Mouse (Mus musculus): Measurements from ENCODE around the gene Usp17lc.
"Not testable (repeated sequence)": the region's sequence is repeated elsewhere in the genome, so short reads cannot be mapped to it uniquely, and the experiment has no call there.

Gene Usp17lc

GRCm38 (mm10) chr7:103414772-103415171 is at the start of gene Usp17lc:
Gene Usp17lc, plus strand, starts transcription at chr7:103415072.
- not testable (repeated sequence) for DNase-seq (ENCODE audit: low read depth)

- no peak for DNase-seq (ENCODE audit: low read depth)
Observed at GRCm38 (mm10) chr7:103386077-103386476, 28.8 kb upstream of the Usp17lc start, which contains the start of gene Olfr603. Gene Olfr603, minus strand, starts transcription at chr7:103386177.

GRCm38 (mm10) chr7:103397758-103398157 is 17.1 kb upstream of the Usp17lc start:
- no peak for DNase-seq (ENCODE audit: low read depth)

- no peak for DNase-seq (ENCODE audit: low read depth)
Observed at GRCm38 (mm10) chr7:103398981-103399380, 15.9 kb upstream of the Usp17lc start.

GRCm38 (mm10) chr7:103406521-103407055 is 8.3 kb upstream of the Usp17lc start:
- not testable (repeated sequence) for DNase-seq (ENCODE audit: low read depth)

GRCm38 (mm10) chr7:103445339-103445738 is 30.5 kb downstream of the Usp17lc start, which contains the start of gene Olfr605:
Gene Olfr605, minus strand, starts transcription at chr7:103445439.
- no peak for DNase-seq (ENCODE audit: low read depth)

GRCm38 (mm10) chr7:103448746-103449145 is 33.9 kb downstream of the Usp17lc start, which contains the start of gene Olfr606:
Gene Olfr606, plus strand, starts transcription at chr7:103449046.
- no peak for DNase-seq (ENCODE audit: low read depth)

GRCm38 (mm10) chr7:103460590-103460989 is 45.7 kb downstream of the Usp17lc start:
- DNase-seq (ENCODE audit: low read depth), result no peak
